Mouse (Mus musculus): Measurements from ENCODE around the gene Rnf146. TPM values are rescaled to one million over a fixed set of nuclear protein-coding genes. Genes with fewer than 3 reads are reported as not detected.

Rnf146 gene
- 70.4 TPM for polyA plus RNA-seq (2017; shearing (Covaris generic))

DNA sequence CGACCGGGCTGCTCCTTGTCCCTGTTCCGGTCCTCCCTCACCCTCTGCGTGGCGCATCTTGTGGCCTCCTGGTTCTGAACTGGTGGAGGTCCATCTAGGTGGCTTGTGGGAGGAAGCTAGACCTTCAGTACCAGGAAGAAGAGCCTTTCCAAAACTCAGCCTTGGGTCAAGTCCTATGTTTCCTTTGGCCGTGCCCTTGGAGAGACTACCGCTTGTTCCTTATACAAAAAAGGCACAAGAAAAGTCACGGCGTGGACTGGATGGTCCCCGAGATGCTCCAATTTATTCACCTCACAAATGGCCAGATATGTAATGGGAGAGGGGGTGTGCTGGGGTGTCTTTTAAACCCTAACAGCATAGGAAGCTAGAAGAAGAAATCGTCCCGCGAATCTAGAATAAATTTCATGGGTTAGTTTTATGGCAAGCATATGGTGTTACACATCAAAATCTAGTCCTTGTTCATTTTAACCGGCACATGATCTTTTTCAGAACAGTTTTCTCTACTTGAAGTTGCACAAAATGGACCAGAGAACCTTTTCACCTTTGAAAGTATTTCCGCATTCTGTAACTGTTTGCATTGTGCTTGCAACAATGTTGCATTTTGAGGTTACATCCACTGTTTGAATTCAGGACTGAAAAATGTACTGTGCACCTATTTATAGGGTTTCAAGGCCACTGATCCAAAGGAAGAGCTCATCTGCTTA, at the start of gene Rnf146:
Rnf146 (minus strand) TSS at position 246 of the 704 bp plus-strand sequence.

DNA sequence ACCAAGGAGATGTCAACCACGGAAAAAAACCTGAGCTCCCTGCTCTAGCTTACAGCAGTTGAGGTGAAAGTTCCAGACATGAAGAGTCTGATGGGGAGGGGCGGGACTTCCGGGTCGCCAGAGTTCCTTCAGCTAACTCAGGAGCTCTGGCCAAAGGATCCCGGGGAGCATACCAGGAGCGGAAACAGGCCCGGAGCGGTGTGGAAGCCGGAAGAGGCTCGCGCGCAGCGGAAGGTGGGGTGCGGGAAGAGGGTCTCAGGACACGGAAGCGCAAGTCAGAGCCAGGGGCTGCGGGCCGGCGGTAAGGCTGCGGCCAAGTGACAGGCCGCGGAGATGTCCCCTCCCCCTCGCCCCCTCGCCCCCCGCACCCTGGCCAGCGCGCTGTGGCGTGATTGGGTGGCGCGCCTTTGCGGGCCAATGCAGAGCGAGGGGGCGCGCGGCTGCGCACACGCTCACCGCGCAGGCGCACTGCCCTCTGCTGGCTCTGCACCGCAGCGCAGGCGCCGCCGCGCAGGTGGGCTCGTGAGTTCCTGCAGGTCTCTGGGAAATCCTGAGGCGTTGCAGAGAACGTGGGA, 49.1 kb downstream of the Rnf146 start, which contains the start of gene Echdc1:
Echdc1 (plus strand) TSS at position 103 of the 575 bp plus-strand sequence.

Other genes with a start within 250 kb of the Rnf146 start
- gene Soga3, start 218.6 kb downstream of the Rnf146 start, polyA plus RNA-seq (2017; shearing (Covaris generic)), result not detected
- not detected for gene Gm49353, start 163.5 kb downstream of the Rnf146 start, polyA plus RNA-seq (2017; shearing (Covaris generic))
- gene 9330159F19Rik, start 150.8 kb downstream of the Rnf146 start, polyA plus RNA-seq (2017; shearing (Covaris generic)), result not detected
- gene Echdc1, start 49.3 kb downstream of the Rnf146 start, polyA plus RNA-seq (2017; shearing (Covaris generic)), result 15.0 TPM
- not detected for gene Rspo3, start 173.4 kb upstream of the Rnf146 start, polyA plus RNA-seq (2017; shearing (Covaris generic))

All from CD4-positive, CD25-positive, alpha-beta regulatory T cell (primary cell).